Mouse (Mus musculus) ES-Bruce4 (cell line): ENCODE measurements around the gene Sart3.
"Not testable (repeated sequence)": the region's sequence is repeated elsewhere in the genome, so short reads cannot be mapped to it uniquely, and the experiment has no call there.

Source experiments
- CTCF ChIP-seq: IDR thresholded peaks from one replicate; pipeline ENCODE4 v1.8.1; 2011; ENCODE audit warnings: low read depth, low read length
- EP300 ChIP-seq: IDR thresholded peaks from 2 replicates; pipeline ENCODE4 v1.6.1; 2011; ENCODE audit warnings: low read depth, low read length; ENCODE audit not compliant: insufficient read depth
- POLR2A ChIP-seq: IDR thresholded peaks from one replicate; pipeline ENCODE4 v1.8.1; 2011; ENCODE audit warnings: low read length; ENCODE audit not compliant: insufficient read depth

GRCm38 (mm10) chr5:113777728-113778127, 5.4 kb upstream of the Sart3 start:
- not testable (repeated sequence) for TF ChIP-seq POLR2A, EP300, CTCF
